Mouse (Mus musculus): Measurements from ENCODE around the gene Cc2d2a. TPM values are rescaled to one million over a fixed set of nuclear protein-coding genes. Genes with fewer than 3 reads are reported as not detected.

Gene Cc2d2a
- 0.84 and 1.1 TPM in 2 replicates for total RNA-seq (2015; ENCODE audit: low replicate concordance)
- total RNA-seq (2017; ENCODE audit: low replicate concordance) = under 0.01 and 0.38 TPM in 2 replicates

DNA sequence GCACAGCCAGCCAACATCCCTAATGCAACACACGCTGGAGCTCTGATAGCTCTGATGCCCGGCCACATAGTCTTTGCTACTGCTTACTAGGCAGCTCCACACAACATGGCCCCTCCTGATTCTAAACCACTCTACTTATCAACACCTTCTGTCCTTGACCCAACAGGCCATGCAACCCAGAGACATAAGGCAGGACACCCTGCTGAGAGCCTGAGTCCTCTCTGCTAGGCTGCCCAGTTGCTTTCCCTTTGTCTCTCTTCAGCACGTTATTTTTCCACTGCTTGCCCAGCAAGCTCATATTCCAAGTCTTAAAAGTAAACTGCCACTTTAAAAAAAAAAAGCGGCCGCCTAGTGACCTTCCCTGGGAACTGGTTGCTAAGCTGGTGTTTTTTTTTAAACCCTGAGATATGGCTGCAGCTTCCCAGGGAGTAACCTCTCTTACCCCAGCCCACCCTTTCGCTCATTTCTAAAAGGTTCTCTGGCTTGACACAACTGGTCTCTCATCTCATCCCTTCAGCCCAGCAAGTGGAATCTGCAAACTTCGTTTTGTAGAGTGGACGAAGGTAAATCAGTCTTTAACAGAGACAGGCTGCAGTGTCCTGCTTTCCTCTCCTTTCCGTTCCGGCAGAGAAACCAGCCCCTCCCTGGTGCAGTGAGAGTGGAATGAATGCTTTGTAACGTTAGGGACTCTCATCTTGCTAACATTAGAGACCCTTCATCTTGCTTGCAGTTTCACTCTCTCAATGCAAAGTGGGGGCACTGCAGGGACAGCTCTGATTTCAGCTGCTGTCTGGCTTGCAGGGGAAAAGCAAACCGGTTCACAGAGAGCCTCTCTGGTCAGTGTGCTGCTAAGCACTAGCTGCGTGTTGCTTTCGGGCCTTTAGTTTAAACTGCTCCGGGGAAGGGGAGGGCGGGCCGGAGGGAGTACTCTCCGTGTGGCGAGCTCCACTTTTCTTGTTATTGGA lies at the start of gene Cc2d2a:
Gene Cc2d2a, plus strand, starts transcription at position 350 of the 965 bp plus-strand sequence.
- no peak for ATAC-seq (replicated peaks; ENCODE audit: low FRiP score, poor library complexity, severe bottlenecking)

DNA sequence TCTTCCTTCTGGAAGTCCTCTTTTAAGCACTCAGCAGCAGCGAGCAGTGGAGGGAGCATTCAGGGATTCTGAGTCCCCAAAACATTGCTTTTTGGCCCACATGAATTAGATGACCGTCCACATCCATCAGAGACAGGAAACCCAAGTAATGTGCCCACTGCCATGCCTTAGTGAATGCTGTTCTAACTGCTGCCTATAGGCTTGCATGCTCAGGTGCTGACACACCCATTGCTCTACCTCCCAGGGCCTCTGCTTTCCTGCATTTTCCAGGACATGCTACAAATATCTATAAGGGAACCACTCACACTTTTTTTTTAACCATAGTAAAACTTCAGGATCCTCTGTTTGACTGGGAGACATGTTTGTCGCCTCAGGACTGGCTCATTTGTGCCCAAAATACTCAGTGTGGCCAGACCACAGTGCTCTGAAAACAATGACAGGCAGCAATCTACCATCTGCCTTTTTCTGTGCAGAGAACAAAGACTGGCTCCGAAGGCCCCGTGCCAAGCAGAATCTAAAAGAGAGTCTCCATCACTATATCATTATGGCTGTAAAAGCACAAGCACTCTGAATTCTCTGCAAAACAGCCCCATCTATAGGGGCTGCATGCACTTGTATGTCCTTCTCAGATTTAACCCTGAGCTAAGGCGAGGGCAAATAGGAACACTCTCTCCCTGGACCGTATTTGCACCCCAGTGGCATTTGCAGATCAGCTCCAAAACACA lies 40.4 kb upstream of the Cc2d2a start:
- ATAC-seq (replicated peaks; ENCODE audit: low FRiP score, poor library complexity, severe bottlenecking) = no peak

DNA sequence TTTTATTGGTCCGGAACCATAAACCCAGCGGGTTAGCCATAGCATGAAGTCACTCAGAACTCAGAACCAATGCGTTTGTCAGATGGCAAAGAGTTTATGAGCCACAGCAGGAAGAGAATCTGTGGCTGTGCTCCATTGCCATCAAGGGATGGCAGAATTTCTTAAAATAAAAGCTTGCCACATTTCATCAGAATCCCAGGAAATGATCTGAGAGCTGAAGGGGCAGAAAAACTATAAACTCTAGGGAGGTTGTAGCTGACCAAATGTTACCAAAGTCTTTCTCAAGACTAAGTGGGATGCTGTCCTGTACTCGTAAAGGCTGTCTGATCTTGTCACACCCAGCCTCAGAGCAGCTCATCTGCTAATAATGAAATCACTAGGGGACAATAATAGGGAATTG lies 36.7 kb upstream of the Cc2d2a start:
- ATAC-seq (replicated peaks; ENCODE audit: low FRiP score, poor library complexity, severe bottlenecking) = no peak

DNA sequence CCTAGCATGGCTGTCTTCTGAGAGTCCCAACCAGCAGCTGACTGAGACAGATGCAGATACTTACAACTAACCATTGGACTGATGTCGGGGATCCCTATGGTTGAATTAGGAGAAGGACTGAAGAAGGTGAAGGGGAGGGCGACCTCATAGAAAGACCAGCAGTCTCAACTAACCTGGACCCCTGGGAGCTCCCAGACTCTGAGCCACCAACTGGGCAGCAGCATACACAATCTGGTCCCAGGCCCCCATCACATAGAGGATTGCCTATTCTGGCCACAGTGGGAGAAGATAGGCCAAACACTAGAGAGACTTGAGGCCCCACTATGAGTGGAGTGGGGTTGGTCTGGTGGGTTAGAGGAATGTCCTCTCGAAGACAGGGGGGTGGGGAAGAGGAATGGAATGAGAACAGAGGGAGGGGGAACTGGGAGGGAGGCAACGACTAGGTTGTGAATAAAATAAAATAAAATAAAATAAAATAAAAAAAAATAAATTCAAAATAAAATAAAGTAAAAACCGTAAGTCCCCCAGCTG lies 28.0 kb upstream of the Cc2d2a start:
- ATAC-seq (replicated peaks; ENCODE audit: low FRiP score, poor library complexity, severe bottlenecking) = no peak

DNA sequence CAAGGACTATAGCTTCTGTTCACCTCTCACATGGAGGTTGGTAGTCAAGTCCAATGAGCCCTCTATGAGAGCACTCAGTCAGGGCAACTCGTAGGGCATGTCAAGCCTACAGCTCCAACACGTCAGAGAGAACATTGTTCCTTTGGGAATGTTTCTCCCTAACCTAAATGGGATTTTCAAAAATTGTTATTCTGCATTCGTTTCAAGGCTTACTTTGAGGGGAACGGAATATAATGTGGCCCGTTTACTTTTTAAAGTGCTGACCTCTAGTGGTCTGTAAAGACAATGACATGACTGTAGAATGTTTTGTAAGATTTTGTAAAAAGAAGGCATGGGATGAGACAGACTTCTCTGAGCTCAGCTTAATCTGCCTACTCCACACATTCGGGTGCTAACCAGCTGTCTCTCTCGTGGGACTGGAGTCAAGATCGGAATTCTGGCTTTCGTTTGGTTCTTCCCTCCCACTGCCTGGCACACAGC lies 27.5 kb upstream of the Cc2d2a start:
- ATAC-seq (replicated peaks; ENCODE audit: low FRiP score, poor library complexity, severe bottlenecking) = no peak

DNA sequence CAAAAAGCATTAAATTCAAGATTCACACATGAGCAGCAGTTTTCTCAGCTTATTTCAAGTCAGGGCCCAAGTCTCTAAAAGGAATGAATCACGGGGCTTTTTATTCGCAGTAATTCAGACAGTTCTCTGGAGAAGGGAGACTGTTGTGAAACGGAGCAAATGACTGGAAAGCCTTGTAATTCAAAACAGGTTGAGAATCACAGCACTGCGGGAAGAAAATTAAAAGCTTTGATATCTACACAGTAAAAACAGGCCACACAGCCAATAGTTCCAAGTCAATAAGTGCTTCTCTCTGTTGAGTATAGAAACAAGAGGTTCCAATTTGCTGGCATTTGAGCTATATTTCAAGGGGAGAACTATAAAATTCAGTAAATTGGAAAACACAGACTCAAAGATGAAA lies 17.1 kb upstream of the Cc2d2a start:
- ATAC-seq (replicated peaks; ENCODE audit: low FRiP score, poor library complexity, severe bottlenecking) = no peak

DNA sequence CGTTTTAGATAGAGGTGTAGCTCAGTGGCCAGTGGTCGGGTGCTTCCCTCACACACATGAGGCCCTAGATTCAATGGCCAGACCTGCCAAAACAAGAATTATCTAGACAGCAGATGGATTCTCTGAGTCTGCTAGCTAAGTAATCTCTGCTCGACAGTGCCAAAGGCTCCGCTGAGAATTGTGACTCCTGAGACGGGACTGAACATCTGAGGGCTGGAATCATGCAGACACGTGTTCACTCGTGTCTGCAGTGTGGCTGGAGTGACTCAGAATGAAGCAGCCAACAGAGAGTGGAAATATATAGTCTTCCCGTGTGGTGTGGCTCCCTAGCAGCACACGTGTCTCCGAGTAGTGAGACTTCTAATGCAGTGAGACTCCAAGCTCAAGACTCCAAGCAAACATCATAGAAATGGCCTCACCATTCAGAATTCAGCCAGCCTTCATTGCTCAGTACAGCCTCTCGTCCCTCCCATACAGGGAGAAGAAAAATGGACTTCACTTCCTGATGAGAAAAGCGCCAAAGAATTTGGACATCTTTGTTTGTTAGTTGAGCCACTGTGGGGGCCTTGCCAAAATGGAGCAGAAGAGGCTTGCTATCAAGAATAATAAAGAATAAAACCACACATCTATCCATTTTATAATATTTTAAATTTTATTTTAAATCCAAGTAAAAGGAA lies 14.9 kb upstream of the Cc2d2a start:
- no peak for ATAC-seq (replicated peaks; ENCODE audit: low FRiP score, poor library complexity, severe bottlenecking)

DNA sequence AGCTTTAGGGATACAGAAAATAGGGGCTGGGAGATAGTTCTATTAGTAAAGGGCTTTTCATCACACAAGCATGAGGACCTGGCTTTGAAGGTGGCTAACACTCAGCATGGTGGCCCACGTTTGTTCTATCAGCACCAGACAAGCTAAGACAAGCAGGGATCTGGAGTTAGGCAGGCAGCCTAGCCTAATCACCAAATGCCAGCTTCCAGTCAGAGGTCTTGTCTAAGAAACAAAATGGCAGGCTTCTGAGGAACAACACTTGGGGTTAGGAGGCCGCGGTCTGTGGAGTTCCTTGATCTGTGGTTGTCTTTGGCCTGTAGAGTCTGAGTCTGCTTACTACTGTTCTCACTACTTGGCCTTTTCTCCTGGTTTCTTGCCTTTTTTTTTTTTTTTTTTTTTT lies 648 bp upstream of the Cc2d2a start:
- ATAC-seq (replicated peaks; ENCODE audit: low FRiP score, poor library complexity, severe bottlenecking) = no peak

DNA sequence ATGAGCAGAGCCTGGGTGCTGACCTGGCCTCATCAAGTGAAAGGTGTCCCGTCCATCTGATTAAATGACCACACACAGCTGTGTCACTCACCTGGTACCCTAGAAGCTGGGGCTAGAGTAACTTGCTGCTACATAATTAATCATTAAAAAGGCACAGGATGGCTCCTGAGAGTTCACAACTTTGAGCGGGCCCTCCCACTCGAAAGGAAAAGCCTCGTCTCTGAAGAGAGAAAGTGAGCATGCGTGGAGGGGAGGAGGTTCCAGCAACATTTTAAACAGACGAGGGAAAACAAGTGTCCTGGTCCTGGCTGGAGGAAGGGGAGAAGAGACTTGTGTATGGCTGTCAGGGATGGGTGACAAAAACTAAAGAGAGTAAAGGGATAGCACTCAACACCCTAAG lies 1.4 kb downstream of the Cc2d2a start:
- no peak for ATAC-seq (replicated peaks; ENCODE audit: low FRiP score, poor library complexity, severe bottlenecking)

DNA sequence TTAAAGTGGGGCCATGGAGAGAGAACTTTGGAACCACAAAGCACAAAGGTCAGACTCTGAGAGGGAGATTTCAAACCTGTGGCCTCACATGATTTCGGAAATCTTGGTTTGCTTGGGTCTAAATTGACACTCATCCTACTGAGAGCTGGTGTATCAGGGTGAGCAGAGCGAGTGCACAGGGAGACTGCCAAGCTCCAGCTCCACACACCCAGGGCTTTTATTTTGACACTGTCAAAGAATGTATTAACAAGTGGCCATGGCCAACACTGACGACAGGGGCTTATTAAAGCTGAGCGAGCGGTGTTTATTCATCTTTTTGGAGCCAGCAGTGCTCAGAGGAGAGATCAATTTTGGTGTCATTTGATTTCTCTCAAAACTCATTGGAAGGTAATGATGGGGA lies 3.0 kb downstream of the Cc2d2a start:
- no peak for ATAC-seq (replicated peaks; ENCODE audit: low FRiP score, poor library complexity, severe bottlenecking)

DNA sequence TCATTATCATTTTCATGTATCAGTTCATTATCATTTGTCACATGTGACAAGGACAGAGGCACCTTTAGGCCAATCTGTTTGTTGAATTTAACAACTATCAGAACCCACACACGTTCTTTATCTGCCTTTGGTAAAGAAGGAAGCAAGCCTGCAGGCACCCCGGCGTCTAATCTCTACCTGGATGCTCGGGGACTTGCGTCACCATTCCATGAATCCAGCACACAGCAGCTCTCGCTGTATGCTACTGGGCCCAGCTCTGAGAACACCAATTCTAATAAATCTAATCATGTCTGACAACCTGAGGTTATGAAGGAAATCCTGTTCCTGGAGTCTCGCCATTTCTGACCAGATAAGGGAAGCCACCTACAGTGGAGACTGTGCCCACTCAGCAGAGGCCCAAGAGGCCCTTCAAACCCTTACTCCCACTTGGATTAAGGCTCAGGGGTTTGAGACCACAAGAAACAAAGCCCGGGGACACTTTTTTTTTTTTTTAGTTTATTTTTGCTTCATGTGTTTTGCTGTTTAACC lies 7.0 kb downstream of the Cc2d2a start:
- ATAC-seq (replicated peaks; ENCODE audit: low FRiP score, poor library complexity, severe bottlenecking) = no peak

DNA sequence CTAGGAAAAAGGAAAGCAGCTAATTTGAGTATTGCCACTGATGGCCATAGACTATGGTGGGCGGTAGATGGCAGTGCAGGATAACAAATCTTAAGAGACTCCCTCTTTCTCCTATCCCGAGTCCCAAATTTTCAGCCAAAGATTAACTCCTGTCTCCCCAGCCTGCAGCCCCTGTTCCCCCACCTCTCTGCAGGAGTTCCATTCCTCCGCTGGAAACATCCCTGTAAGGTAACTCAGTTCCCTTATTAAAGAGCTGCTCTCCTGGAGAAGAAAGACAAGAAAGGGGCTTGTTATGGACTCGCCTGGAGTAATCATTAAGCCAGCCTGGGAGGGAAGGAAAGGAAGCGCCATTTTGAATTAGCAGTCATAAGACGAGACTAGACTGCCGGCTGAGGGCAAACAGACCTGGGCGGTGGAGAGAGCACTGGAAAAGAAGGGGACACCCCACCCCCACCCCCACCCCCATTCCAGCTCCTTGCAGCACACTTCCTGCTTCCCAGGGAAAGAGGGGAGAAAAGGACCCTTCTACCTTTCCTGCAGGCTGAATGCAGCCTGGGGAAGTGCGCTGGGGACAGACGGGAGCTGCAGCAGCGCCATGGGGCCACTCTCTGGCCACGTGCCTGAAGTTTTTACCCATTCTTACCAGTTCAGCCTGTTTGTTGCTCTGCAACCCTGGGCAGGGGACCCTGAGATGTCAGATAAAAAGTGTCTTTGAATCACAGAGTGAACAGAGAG lies 10.2 kb downstream of the Cc2d2a start:
- no peak for ATAC-seq (replicated peaks; ENCODE audit: low FRiP score, poor library complexity, severe bottlenecking)

DNA sequence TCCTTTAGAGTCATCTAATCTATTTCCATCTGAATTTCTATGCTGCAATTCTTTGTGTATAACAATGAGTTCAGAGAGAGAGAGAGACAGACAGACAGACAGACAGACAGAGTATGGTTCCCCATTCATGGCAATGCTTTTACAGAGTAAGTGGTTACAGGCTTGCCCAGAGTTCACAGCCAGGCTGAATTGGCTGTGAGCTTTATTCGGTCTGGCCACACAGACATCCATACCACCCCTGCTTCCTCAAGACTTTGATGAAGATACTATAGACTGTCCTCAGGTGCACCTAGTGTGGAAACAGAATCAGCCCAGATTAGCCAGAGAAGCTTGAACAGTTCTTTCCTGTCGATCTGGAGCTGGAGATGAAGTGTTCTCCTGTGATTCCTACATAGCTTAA lies 10.9 kb downstream of the Cc2d2a start:
- ATAC-seq (replicated peaks; ENCODE audit: low FRiP score, poor library complexity, severe bottlenecking) = no peak

DNA sequence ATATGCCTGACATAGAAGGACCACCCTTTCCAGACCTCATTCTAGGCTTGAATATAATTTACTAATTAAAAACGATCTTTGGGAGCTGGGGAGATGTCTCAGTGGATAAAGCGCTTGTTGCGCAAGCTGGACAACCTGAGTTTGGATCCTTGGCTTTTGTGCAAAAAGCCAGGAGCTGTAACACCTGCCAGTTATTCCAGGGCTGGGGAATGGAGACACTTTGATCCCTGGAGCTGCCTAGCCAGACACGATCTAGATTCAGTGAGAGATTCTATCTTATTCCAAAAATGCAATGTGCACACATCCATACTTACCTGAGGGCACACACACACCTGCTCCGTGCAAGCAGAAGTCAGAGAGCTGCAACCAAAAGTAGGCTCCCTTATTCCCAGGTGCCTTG lies 23.3 kb downstream of the Cc2d2a start:
- no peak for ATAC-seq (replicated peaks; ENCODE audit: low FRiP score, poor library complexity, severe bottlenecking)

DNA sequence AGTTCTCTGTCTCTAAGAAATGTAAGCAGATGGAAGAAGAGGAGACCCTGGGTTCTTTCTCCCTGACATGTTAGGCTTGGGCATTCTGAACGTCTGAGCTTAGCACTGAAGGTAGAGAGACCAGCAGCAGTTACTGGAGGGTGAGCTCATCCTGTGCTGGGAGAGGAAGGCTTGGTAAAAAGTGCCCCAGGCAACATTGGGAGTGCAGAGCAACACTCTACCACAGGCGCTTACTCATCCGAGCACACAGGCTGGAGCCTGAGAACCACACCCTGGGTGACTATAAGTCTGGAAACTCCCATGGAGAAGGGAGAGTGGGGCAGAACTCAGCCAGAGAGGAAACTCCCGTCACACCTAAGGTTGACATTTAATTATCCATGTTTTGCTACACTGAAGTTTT lies 30.3 kb downstream of the Cc2d2a start:
- ATAC-seq (replicated peaks; ENCODE audit: low FRiP score, poor library complexity, severe bottlenecking) = no peak

DNA sequence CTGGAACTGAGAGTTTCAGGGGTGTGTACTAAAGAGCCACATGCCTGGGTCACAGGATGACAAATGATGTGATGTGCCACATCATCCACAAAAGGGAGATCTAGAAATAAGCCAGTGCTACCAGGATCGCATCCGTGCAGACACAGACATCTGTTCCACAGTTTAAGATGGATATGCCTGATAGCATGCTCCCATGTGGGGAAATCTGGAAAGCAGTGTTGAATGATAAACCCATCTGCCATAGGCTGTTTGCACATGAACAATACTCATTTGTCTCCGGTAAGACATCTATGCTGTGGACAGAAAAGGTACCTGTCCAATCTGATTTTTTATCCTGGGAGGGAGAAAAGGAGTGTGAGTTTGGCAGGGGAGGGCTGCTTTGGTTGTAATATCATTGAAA lies 35.0 kb downstream of the Cc2d2a start:
- no peak for ATAC-seq (replicated peaks; ENCODE audit: low FRiP score, poor library complexity, severe bottlenecking)

DNA sequence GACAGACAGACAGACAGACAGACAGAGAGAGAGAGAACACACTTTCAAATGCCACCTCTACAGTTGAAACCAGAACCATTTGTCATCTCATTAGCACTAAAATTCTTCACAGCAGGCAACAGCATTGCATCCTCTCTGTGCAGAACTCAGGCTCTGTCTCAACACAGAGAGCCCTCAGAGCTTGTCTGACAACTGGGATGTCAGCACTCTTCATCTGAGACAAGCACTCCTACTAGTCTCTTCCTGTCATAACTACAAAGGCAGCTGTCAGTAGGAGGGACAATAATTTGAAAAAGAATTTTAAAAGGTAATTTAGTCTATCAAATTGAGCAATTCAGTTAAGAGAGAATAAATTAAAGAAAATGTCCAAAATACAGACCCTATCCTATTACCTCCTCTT lies 37.1 kb downstream of the Cc2d2a start:
- ATAC-seq (replicated peaks; ENCODE audit: low FRiP score, poor library complexity, severe bottlenecking) = no peak

DNA sequence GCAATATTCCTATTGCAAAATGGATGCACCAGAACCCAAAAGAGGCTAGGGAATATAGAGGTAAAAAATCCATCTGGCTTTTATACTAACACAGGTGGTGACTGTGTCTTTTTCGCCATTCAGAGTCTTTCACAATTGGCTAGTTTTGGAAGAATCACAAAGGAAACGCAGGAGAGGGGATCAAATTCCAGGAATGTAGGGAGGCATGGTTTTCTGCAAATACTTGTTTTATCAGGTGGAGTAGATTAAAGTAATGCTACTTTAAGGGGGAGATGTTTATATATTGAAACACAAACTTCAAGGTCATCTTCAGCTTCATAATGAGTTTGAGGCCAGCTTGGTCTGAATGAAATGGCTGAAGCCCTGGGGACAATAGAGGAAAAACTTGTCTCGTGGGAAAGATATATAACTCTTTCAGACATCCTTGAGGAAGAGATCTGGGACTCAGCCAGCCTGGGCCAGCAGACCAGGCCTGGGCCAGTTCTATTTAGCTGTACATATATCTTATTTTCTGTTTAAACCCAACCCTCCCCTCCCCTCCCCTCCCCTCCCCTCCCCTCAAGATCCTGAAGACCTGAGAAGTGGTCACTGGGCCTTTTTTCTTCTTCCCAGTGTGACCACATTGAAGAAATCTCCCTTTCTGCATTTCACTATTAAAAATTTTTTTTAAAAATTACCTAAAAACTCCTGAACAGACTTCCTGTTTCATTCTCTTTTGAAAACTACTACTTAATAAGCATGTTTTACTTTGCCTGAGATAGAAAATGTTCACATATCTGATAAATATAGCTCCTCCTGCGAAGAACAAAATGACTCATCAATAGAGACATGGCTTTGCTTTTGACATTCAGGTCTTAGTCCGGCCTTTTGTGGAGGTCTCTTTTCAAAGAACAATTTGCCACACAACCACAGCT lies 59.6 kb downstream of the Cc2d2a start:
- ATAC-seq (replicated peaks; ENCODE audit: low FRiP score, poor library complexity, severe bottlenecking) = no peak
